Mouse (Mus musculus): ENCODE measurements around the gene Skint10. TPM values are rescaled to one million over a fixed set of nuclear protein-coding genes. Genes with fewer than 3 reads are reported as not detected.

The Skint10 gene
- not detected in 2 replicates for polyA plus RNA-seq (2012; rRNA removed)

DNA sequence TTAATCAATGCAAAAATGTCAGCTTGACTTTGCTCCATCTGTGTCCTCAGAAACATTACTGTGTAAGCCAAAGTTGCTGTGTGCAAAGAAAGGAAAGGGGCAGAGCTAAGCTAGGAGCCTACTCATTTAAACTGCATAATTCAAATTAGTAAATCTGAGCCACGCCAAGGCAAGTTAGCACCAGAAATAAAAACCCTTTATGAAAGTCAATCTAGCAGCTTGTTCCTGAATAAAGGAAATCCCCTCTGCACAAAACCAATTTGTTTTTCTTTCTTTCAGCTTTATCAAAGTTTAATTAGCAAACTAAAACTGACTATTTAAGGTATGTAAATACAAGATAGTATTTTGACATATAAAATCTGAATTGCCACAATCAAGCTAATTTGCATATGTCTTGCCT, at the start of gene Skint10:
TSS of gene Skint10 (minus strand) at position 101 of the 400 bp plus-strand sequence.
- peak in 1 of 2 experiments; percentile 1 for DNase-seq (ENCODE audit: extremely low spot score in 1 of 2, low spot score in 1 of 2)

DNA sequence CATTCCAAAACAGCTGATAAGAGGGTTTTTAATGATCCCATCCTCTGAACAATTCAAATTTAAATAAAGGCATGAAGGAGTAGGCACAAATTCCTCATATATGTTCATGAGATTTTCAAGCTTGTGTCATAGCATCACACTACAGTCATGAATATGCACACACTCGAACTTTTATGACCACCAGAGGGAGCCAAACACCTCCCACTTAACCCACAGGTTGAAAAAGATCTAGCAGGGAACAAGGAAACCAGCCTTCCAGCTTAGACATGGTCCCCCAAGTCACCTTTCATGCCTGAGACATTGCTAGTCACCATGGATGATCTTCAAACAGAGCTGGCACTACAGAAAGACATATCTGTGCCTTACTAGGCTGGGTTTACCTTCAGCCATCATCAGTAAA, 16.0 kb upstream of the Skint10 start:
- DNase-seq (ENCODE audit: extremely low spot score in 1 of 2, low spot score in 1 of 2): no peak

Other genes with a start within 250 kb of the Skint10 start
- gene Skint2, start 217.7 kb downstream of the Skint10 start, polyA plus RNA-seq (2012; rRNA removed): not detected in 2 replicates